Mouse (Mus musculus) embryonic facial prominence, embryonic 13.5 days (tissue): Measurements from ENCODE around the gene Wdr72. TPM values are rescaled to one million over a fixed set of nuclear protein-coding genes. Genes with fewer than 3 reads are reported as not detected.

Experiments
- ATAC-seq: fragments of 200-750 bp; cut with Nextera tagmentation; 2 replicates; pipeline ENCODE4 v1.8.0; 2017; ENCODE audit warnings: low read depth; ENCODE audit not compliant: insufficient number of reproducible peaks, insufficient read depth, low FRiP score, low TSS enrichment
- H3K27ac ChIP-seq: fragments of 300-500 bp; sonication (generic); 2 replicates; pipeline ENCODE4 v1.5.1; 2015; ENCODE audit warnings: moderate library complexity, mild to moderate bottlenecking, inconsistent platforms
- H3K27me3 ChIP-seq: fragments of 300-500 bp; sonication (generic); 2 replicates; pipeline ENCODE4 v1.6.1; 2015; ENCODE audit warnings: mild to moderate bottlenecking, inconsistent platforms
- H3K36me3 ChIP-seq: fragments of 300-500 bp; sonication (generic); 2 replicates; pipeline ENCODE4 v1.6.1; 2015; ENCODE audit warnings: mild to moderate bottlenecking, inconsistent platforms
- H3K4me1 ChIP-seq: fragments of 300-500 bp; sonication (generic); 2 replicates; pipeline ENCODE4 v1.6.1; 2015; ENCODE audit warnings: inconsistent platforms
- H3K4me2 ChIP-seq: fragments of 300-500 bp; sonication (generic); 2 replicates; pipeline ENCODE4 v1.6.1; 2015; ENCODE audit warnings: moderate library complexity, mild to moderate bottlenecking, inconsistent platforms
- H3K4me3 ChIP-seq: fragments of 300-500 bp; sonication (generic); 2 replicates; pipeline ENCODE4 v1.5.1; 2015; ENCODE audit warnings: mild to moderate bottlenecking, inconsistent platforms
- H3K9ac ChIP-seq: fragments of 300-500 bp; sonication (generic); 2 replicates; pipeline ENCODE4 v1.6.1; 2015; ENCODE audit warnings: mild to moderate bottlenecking, inconsistent platforms
- H3K9me3 ChIP-seq: fragments of 300-500 bp; sonication (generic); 2 replicates; pipeline ENCODE4 v1.6.1; 2016; ENCODE audit warnings: inconsistent platforms
- WGBS: fragments of 180-500 bp; shearing (Covaris S2); methylation state at CpG from one replicate; pipeline ENCODE4 v1.1.7; 2015; ENCODE audit warnings: mixed read lengths; 5-methylcytosine and 5-hydroxymethylcytosine counted together
- polyA plus RNA-seq: library from polyadenylated mRNA; unstranded; fragments of >200 nt; fragmentation: Nextera tagmentation; extraction: Ambion mirVana; gene quantifications from 2 replicates; pipeline ENCODE4 v1.2.1, GENCODE M21; 2015

Wdr72 gene
- polyA plus RNA-seq, 1 experiment from 2014 or later = 0.21 TPM

DNA sequence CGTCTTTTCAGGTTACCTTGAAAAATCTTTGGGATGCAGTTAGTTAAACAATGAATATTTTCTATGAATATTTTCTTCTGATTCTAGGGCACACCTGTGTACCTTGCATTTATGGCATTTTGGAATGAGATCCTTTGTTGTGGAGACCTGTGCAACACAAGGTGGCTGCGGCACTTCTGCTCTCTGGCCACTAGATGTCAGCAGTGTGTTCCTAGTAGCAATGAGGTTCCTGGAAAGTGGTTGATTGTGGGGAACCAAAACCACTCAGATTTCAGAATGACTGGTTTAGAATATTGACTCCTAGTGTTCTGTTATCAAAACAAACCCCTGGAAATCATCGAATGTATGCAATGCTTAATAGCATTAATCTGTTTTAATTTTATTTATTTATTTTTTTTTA, 31.7 kb downstream of the Wdr72 start:
- H3K4me3 ChIP-seq = no peak overlapping the region
- no peaks in the 10 kb centered on the region for H3K36me3 ChIP-seq
- H3K9me3 ChIP-seq = no peaks in the 10 kb centered on the region
- no peak for ATAC-seq
- no peak overlapping the region for H3K4me2 ChIP-seq
- H3K9ac ChIP-seq = no peak overlapping the region
- H3K27ac ChIP-seq = no peak overlapping the region
- WGBS = 4% methylated on average over 3 of the region's 3 CpGs
- no peaks in the 10 kb centered on the region for H3K27me3 ChIP-seq
- H3K4me1 ChIP-seq = no peaks in the 10 kb centered on the region

GRCm38 (mm10) chr9:74142705-74143104, 32.5 kb downstream of the Wdr72 start:
- no peak overlapping the region for H3K27ac ChIP-seq
- no peaks in the 10 kb centered on the region for H3K27me3 ChIP-seq
- H3K4me1 ChIP-seq = no peaks in the 10 kb centered on the region
- H3K36me3 ChIP-seq = no peaks in the 10 kb centered on the region
- no peak overlapping the region for H3K4me3 ChIP-seq
- no peaks in the 10 kb centered on the region for H3K9me3 ChIP-seq
- H3K4me2 ChIP-seq = no peak overlapping the region
- no peak for ATAC-seq
- WGBS = 54% methylated on average over 2 of the region's 2 CpGs
- H3K9ac ChIP-seq = no peak overlapping the region

DNA sequence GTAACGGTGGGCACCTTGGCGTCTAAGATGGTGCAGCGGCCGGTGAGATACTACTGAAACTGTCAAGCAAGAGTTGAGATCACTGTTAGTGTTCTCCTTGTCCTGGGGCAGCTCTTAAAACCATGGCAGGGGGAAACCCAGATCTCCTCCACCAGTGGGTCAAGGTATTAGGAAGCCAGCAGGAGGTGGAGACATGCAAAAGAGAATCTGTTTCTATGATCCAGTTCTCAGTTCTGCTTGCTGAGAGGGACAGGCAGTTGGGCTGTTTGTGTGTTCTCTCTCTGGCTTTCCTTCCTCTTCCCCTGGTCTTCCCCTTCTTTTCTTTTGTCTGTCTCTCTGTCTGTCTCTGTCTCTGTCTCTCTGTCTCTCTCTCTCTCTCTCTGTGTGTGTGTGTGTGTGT, 35.0 kb downstream of the Wdr72 start:
- H3K27ac ChIP-seq = no peak overlapping the region
- H3K36me3 ChIP-seq = no peaks in the 10 kb centered on the region
- no peaks in the 10 kb centered on the region for H3K27me3 ChIP-seq
- H3K9ac ChIP-seq = no peak overlapping the region
- 88% methylated on average over 4 of the region's 4 CpGs for WGBS
- H3K4me1 ChIP-seq = no peaks in the 10 kb centered on the region
- no peak overlapping the region for H3K4me3 ChIP-seq
- H3K4me2 ChIP-seq = no peak overlapping the region
- no peaks in the 10 kb centered on the region for H3K9me3 ChIP-seq
- no peak for ATAC-seq

DNA sequence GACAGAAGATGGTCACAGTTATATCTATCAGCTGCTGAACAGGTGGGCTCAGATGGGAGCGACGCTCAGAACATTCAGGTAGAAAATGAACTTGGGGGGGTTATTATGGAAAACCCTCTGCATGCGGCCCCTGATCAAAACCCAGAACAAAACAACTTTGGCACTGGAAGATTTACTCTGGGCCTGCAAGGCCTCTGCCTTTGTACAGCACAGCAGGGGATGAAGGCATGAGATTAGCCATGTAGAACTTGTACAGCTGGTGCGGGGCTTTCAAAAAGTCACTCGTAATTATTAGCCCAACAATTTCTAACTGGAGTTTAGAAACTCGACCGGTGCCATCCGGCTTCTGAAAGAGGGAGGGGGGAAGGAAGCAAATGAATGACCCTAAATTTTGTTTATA, 38.1 kb downstream of the Wdr72 start:
- Histone ChIP-seq H3K9ac (no peak overlapping the region), H3K9me3 (no peaks in the 10 kb centered on the region), H3K4me1 (no peaks in the 10 kb centered on the region), H3K4me2 (no peak overlapping the region), H3K27me3 (no peaks in the 10 kb centered on the region), H3K4me3 (no peak overlapping the region), H3K27ac (no peak overlapping the region), H3K36me3 (no peaks in the 10 kb centered on the region)
- no peak for ATAC-seq
- 74% methylated on average over 8 of the region's 8 CpGs for WGBS

- WGBS = 75% methylated on average over 11 of the region's 11 CpGs
- Histone ChIP-seq H3K36me3 (no peaks in the 10 kb centered on the region), H3K27me3 (no peaks in the 10 kb centered on the region), H3K4me1 (peaks cover 4% of the 10 kb centered on the region; the same call in 1 of the 2 replicates), H3K9me3 (no peaks in the 10 kb centered on the region), H3K9ac (no peak overlapping the region), H3K4me3 (no peak overlapping the region), H3K4me2 (no peak overlapping the region), H3K27ac (no peak overlapping the region)
- no peak for ATAC-seq
Measured at GRCm38 (mm10) chr9:74160361-74160933, 50.3 kb downstream of the Wdr72 start.

GRCm38 (mm10) chr9:74165697-74166096, 55.5 kb downstream of the Wdr72 start:
- no peak overlapping the region for H3K4me2 ChIP-seq
- no peaks in the 10 kb centered on the region for H3K27me3 ChIP-seq
- no peak overlapping the region for H3K27ac ChIP-seq
- no peaks in the 10 kb centered on the region for H3K36me3 ChIP-seq
- no peak overlapping the region for H3K4me3 ChIP-seq
- ATAC-seq = no peak
- no peaks in the 10 kb centered on the region for H3K9me3 ChIP-seq
- 79% methylated on average over 2 of the region's 2 CpGs for WGBS
- H3K9ac ChIP-seq = no peak overlapping the region
- H3K4me1 ChIP-seq = peaks cover 4% of the 10 kb centered on the region; the same call in 1 of the 2 replicates

GRCm38 (mm10) chr9:74169904-74170303, 59.7 kb downstream of the Wdr72 start:
- Histone ChIP-seq H3K36me3 (no peaks in the 10 kb centered on the region), H3K9ac (no peak overlapping the region), H3K4me1 (peaks cover under 1% of the 10 kb centered on the region; the same call in 1 of the 2 replicates), H3K9me3 (no peaks in the 10 kb centered on the region), H3K27ac (no peak overlapping the region), H3K4me2 (no peak overlapping the region), H3K27me3 (no peaks in the 10 kb centered on the region), H3K4me3 (no peak overlapping the region)
- WGBS = 49% methylated on average over 6 of the region's 6 CpGs
- no peak for ATAC-seq

- Histone ChIP-seq H3K9ac (no peak overlapping the region), H3K27ac (no peak overlapping the region), H3K4me1 (peaks cover 10% of the 10 kb centered on the region; the same call in 1 of the 2 replicates), H3K4me3 (no peak overlapping the region), H3K36me3 (no peaks in the 10 kb centered on the region), H3K4me2 (peak overlapping the region; percentile 44), H3K9me3 (no peaks in the 10 kb centered on the region), H3K27me3 (no peaks in the 10 kb centered on the region; the same call in 1 of the 2 replicates)
- no peak for ATAC-seq
- 18% methylated on average over 16 of the region's 16 CpGs for WGBS
Measured at GRCm38 (mm10) chr9:74186748-74187400, 76.7 kb downstream of the Wdr72 start.

DNA sequence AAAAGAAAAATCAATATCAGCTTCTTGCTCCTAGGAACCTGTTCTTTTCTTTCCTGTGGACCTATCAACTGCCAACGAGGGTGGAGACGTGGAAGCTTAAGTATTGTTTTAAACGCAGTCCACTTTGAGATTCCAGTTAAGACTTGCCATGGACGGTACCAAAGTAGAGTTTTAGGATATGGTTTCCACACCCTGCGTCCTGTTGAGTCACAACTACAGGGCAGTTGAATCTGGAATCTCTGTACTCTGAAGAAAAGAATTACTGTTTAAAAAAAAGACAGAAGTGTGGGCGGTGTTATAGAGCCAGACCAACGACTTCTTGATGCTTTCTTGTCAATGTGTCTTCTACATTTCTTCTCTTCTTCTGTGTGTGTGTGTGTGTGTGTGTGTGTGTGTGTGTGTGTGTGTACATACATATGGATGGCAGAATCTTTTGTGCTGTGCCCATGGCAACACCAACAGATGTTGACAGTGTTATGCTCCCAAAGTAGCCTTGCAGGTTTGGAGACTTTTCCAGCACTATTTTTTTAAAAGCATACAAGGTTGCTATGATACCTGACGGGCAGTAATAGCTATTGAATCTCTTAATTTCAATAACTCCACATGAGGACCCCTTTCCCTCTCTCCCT, 77.4 kb downstream of the Wdr72 start:
- 49% methylated on average over 8 of the region's 8 CpGs for WGBS

GRCm38 (mm10) chr9:74194898-74195297, 84.7 kb downstream of the Wdr72 start:
- no peak overlapping the region for H3K4me3 ChIP-seq
- 85% methylated on average over 2 of the region's 2 CpGs for WGBS
- no peak overlapping the region for H3K27ac ChIP-seq
- no peaks in the 10 kb centered on the region for H3K36me3 ChIP-seq
- no peaks in the 10 kb centered on the region for H3K9me3 ChIP-seq
- ATAC-seq = no peak
- no peak overlapping the region for H3K4me2 ChIP-seq
- no peaks in the 10 kb centered on the region for H3K27me3 ChIP-seq
- H3K4me1 ChIP-seq = no peaks in the 10 kb centered on the region
- no peak overlapping the region for H3K9ac ChIP-seq

More for the DNA sequence above, 77.4 kb downstream of the Wdr72 start:
- Histone ChIP-seq H3K9ac (no peak overlapping the region), H3K27me3 (no peaks in the 10 kb centered on the region; the same call in 1 of the 2 replicates), H3K4me2 (peak overlapping the region; percentile 44), H3K27ac (no peak overlapping the region), H3K4me1 (peaks cover 10% of the 10 kb centered on the region; the same call in 1 of the 2 replicates), H3K36me3 (no peaks in the 10 kb centered on the region), H3K4me3 (no peak overlapping the region), H3K9me3 (no peaks in the 10 kb centered on the region)
- ATAC-seq = no peak

DNA sequence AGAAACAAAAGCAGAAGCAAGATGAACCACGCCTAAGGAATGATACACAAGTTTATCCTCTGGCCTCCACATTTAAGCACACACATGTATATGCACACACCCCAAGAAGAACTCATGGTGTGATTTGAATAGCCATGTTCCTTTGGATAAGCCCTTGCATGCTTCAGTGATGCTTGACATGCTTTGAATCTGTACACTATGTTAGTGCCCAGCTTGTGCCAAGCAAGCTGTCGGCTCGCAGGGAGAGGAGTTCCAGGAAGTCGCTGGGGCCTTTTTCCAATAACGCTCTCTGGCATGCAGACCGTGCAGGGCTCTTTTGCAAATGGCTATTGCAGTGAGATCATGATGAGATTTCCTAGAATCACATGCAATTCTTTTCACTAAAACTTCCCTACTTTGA, 118.1 kb downstream of the Wdr72 start:
- Histone ChIP-seq H3K9me3 (no peaks in the 10 kb centered on the region), H3K36me3 (no peaks in the 10 kb centered on the region), H3K27ac (no peak overlapping the region), H3K4me2 (no peak overlapping the region), H3K9ac (no peak overlapping the region), H3K27me3 (no peaks in the 10 kb centered on the region), H3K4me1 (no peaks in the 10 kb centered on the region; the same call in 1 of the 2 replicates), H3K4me3 (no peak overlapping the region)
- no peak for ATAC-seq
- WGBS = 72% methylated on average over 6 of the region's 6 CpGs

- no peak overlapping the region for H3K9ac ChIP-seq
- no peaks in the 10 kb centered on the region for H3K4me1 ChIP-seq
- 66% methylated on average over 5 of the region's 5 CpGs for WGBS
- no peak overlapping the region for H3K4me3 ChIP-seq
- no peak overlapping the region for H3K27ac ChIP-seq
- H3K36me3 ChIP-seq = no peaks in the 10 kb centered on the region
- no peak for ATAC-seq
- no peak overlapping the region for H3K4me2 ChIP-seq
- no peaks in the 10 kb centered on the region for H3K9me3 ChIP-seq
- H3K27me3 ChIP-seq = no peaks in the 10 kb centered on the region
Measured at GRCm38 (mm10) chr9:74241292-74241691, 131.1 kb downstream of the Wdr72 start.
